Mouse (Mus musculus): ENCODE measurements around the gene Pou2f2. TPM values are rescaled to one million over a fixed set of nuclear protein-coding genes. Genes with fewer than 3 reads are reported as not detected.
A peak's percentile ranks its signal among the peaks of the same experiment; 100 is the strongest.

Gene Pou2f2
- polyA plus RNA-seq, 1 experiment from 2014 or later = 56.2 TPM

GRCm38 (mm10) chr7:25068724-25069123 is 110.8 kb downstream of the Pou2f2 start:
- H3K36me3 ChIP-seq = peaks cover 46% of the 10 kb centered on the region
- peak overlapping the region; percentile 77 for H3K4me2 ChIP-seq (replicated peaks)
- H3K4me1 ChIP-seq (replicated peaks) = peaks cover 49% of the 10 kb centered on the region
- H3K9me3 ChIP-seq = no peaks in the 10 kb centered on the region
- 3% methylated on average over 2 of the region's 2 CpGs for WGBS
- H3K9ac ChIP-seq (replicated peaks) = peak overlapping the region; percentile 52
- ATAC-seq = peak; percentile 55
- peak overlapping the region; percentile 16; the same call in 1 of the 2 replicates for H3K27ac ChIP-seq
- H3K4me3 ChIP-seq (replicated peaks) = 0 out of 2 replicates have a peak overlapping the region, but pooled peaks have one; percentile 11
- no peaks in the 10 kb centered on the region for H3K27me3 ChIP-seq

DNA sequence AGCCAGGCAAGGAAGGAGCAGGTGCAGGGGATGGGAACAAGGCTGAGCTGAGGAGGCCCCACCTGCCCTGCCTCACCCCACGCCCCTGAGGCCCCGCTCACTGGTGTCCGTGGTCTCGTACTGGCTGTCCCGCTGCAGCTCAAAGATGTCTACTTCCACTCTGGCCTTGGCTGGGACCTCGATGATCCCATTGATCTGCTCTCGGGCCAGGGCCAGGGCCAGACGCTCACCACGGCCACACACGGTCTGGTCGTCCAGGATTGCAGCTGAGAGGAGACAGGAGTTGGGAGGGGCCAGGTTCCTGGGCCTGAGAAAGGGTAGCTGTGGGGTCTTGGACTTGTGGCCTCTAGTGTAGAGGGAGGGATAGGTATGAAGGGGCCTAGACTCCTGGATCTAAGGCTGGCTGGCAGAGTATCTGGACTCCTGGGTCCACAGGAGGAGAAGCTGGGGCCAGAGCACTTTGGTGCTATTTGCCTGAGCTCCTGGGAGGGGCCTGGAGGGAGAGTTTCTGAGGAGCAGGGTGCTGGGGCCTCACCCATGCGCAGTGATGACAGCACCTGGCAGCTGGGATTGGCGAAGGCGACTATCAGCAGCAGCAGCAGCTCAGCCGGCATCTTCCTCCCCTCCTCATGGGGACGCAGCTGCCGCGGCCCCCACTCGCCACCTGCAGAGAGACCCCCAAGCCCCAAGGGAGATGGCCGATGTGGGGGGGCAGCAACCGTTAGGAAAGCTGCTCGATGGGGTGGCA is 111.4 kb downstream of the Pou2f2 start:
- Histone ChIP-seq H3K9me3 (no peaks in the 10 kb centered on the region), H3K4me2 (replicated peaks) (peak overlapping the region; percentile 77), H3K27ac (peak overlapping the region; percentile 16; the same call in 1 of the 2 replicates), H3K9ac (replicated peaks) (peak overlapping the region; percentile 52), H3K4me1 (replicated peaks) (peaks cover 43% of the 10 kb centered on the region), H3K27me3 (no peaks in the 10 kb centered on the region), H3K36me3 (peaks cover 53% of the 10 kb centered on the region), H3K4me3 (replicated peaks) (0 out of 2 replicates have a peak overlapping the region, but pooled peaks have one; percentile 11)
- WGBS = 81% methylated on average over 22 of the region's 22 CpGs
- ATAC-seq = 0 out of 2 replicates have a peak, but pooled peaks have one; percentile 13

- no peak for ATAC-seq
- Histone ChIP-seq H3K9ac (replicated peaks) (no peak overlapping the region), H3K9me3 (no peaks in the 10 kb centered on the region), H3K27ac (no peak overlapping the region), H3K4me1 (replicated peaks) (peaks cover 42% of the 10 kb centered on the region), H3K36me3 (peaks cover 60% of the 10 kb centered on the region), H3K4me2 (replicated peaks) (no peak overlapping the region), H3K27me3 (no peaks in the 10 kb centered on the region), H3K4me3 (replicated peaks) (no peak overlapping the region)
- 95% methylated on average over 7 of the region's 7 CpGs for WGBS
These were observed 112.2 kb downstream of the Pou2f2 start for GRCm38 (mm10) chr7:25067338-25067737.

DNA sequence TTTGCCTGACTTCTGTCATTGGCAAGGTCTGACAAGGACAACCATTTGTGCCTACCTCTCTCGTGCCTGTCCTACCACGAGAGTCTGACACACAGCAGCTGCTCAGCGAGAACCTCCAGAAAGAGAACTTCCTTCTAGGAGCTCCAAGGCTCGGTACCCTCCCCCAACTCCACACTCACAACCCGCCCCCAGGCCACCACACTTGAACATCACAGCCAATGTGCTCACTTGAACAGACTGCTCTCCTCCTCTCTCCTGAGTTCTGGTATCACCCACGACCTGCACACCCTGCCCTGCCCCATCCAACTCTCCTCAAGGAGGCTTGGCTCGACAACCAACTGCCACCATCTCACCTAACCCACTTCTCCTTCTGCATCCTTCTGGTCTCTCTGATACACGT is 115.6 kb downstream of the Pou2f2 start:
- Histone ChIP-seq H3K4me1 (replicated peaks) (peaks cover 12% of the 10 kb centered on the region), H3K27me3 (no peaks in the 10 kb centered on the region), H3K4me2 (replicated peaks) (no peak overlapping the region), H3K27ac (no peak overlapping the region), H3K9ac (replicated peaks) (no peak overlapping the region), H3K4me3 (replicated peaks) (no peak overlapping the region), H3K9me3 (no peaks in the 10 kb centered on the region), H3K36me3 (peaks cover 94% of the 10 kb centered on the region)
- whole genome bisulfite sequencing = 88% methylated on average over 8 of the region's 8 CpGs
- ATAC-seq = no peak

GRCm38 (mm10) chr7:25063346-25063745 is 116.2 kb downstream of the Pou2f2 start:
- ATAC-seq = no peak

DNA sequence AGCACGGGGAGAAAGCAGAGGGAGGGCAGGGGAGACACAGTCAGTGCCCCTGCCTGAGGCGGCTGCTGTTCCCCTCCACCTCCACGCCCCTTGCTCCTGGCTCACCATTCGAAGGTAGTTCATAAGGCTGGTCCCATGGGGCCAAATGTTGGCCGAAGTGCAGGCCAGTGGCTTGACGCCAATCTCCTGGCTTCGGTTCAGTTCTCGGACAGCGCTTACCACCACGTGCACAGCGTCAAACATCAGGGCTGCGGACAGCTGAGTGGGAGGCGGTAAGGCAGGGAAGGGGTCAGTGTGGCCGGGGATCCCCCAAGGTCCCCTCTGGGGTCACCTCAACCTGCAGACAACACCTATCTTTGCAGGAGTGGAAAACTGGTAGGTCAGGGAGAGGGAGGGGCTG is 120.7 kb downstream of the Pou2f2 start:
- H3K9ac ChIP-seq (replicated peaks) = no peak overlapping the region
- H3K27me3 ChIP-seq = no peaks in the 10 kb centered on the region
- H3K27ac ChIP-seq = no peak overlapping the region
- 92% methylated on average over 14 of the region's 14 CpGs for WGBS
- H3K36me3 ChIP-seq = peaks cover 99% of the 10 kb centered on the region
- no peak for ATAC-seq
- H3K4me3 ChIP-seq (replicated peaks) = no peak overlapping the region
- H3K4me1 ChIP-seq (replicated peaks) = no peaks in the 10 kb centered on the region
- no peak overlapping the region for H3K4me2 ChIP-seq (replicated peaks)
- H3K9me3 ChIP-seq = no peaks in the 10 kb centered on the region

More at GRCm38 (mm10) chr7:25063346-25063745, 116.2 kb downstream of the Pou2f2 start:
- WGBS = 97% methylated on average over 6 of the region's 6 CpGs
- Histone ChIP-seq H3K9me3 (no peaks in the 10 kb centered on the region), H3K27me3 (no peaks in the 10 kb centered on the region), H3K9ac (replicated peaks) (no peak overlapping the region), H3K36me3 (peaks cover 98% of the 10 kb centered on the region), H3K4me3 (replicated peaks) (no peak overlapping the region), H3K4me1 (replicated peaks) (peaks cover 7% of the 10 kb centered on the region), H3K4me2 (replicated peaks) (no peak overlapping the region), H3K27ac (no peak overlapping the region)

DNA sequence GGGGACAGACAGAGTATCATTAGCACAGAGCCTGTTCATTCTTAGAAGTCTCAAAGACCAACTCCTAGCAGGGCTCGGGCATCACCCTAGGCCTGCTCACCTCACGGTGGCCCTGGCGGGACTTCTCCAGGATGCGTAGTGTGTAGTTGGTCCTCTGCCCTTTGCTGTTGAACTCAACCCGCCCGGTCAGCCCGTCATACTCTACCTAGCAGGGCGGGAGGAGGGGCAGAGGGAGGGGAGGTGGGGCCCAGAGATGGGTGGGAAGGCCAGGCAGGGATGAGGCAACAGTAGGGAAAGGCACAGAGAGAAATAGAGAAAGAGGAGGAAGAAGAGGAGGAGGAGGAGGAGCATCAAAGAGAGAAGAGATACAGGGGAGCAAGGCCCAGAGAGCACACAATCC is 121.1 kb downstream of the Pou2f2 start:
- Histone ChIP-seq H3K4me2 (replicated peaks) (no peak overlapping the region), H3K9me3 (no peaks in the 10 kb centered on the region), H3K4me3 (replicated peaks) (no peak overlapping the region), H3K27ac (no peak overlapping the region), H3K4me1 (replicated peaks) (no peaks in the 10 kb centered on the region), H3K27me3 (no peaks in the 10 kb centered on the region), H3K36me3 (peaks cover 99% of the 10 kb centered on the region), H3K9ac (replicated peaks) (no peak overlapping the region)
- ATAC-seq = no peak
- 92% methylated on average over 8 of the region's 8 CpGs for WGBS

DNA sequence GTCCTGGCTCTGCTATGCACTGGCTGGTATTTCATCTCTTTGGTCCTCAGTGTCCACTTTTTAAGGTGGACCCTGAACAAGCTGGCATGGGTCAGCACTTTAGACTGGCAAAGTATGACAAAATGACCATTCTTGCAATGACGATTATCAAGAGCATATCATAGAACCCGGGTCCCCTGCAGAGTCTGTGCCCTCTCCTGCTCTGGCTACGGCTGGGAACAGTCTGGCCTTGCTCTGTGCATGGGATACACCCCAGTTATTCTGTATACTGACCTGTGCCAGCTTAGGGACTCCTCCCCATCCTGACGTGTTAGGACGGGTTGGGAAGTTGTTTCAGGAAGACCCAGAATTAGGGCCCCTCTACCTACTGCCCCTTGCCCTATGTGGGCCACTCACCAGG is 121.6 kb downstream of the Pou2f2 start:
- ATAC-seq = no peak
- WGBS = 95% methylated on average over 5 of the region's 5 CpGs

GRCm38 (mm10) chr7:25056951-25057350 is 122.6 kb downstream of the Pou2f2 start:
- Histone ChIP-seq H3K36me3 (peaks cover 97% of the 10 kb centered on the region), H3K27me3 (no peaks in the 10 kb centered on the region), H3K4me1 (replicated peaks) (no peaks in the 10 kb centered on the region), H3K4me3 (replicated peaks) (no peak overlapping the region), H3K27ac (no peak overlapping the region), H3K4me2 (replicated peaks) (no peak overlapping the region), H3K9ac (replicated peaks) (no peak overlapping the region), H3K9me3 (no peaks in the 10 kb centered on the region)
- ATAC-seq = no peak
- 78% methylated on average over 4 of the region's 4 CpGs for WGBS

More for the DNA sequence above, 121.6 kb downstream of the Pou2f2 start:
- Histone ChIP-seq H3K27me3 (no peaks in the 10 kb centered on the region), H3K9ac (replicated peaks) (no peak overlapping the region), H3K4me1 (replicated peaks) (no peaks in the 10 kb centered on the region), H3K4me3 (replicated peaks) (no peak overlapping the region), H3K9me3 (no peaks in the 10 kb centered on the region), H3K27ac (no peak overlapping the region), H3K4me2 (replicated peaks) (no peak overlapping the region), H3K36me3 (peaks cover 99% of the 10 kb centered on the region)

- H3K4me2 ChIP-seq (replicated peaks) = no peak overlapping the region
- H3K9ac ChIP-seq (replicated peaks) = no peak overlapping the region
- H3K4me3 ChIP-seq (replicated peaks) = no peak overlapping the region
- no peaks in the 10 kb centered on the region for H3K9me3 ChIP-seq
- ATAC-seq = no peak
- H3K4me1 ChIP-seq (replicated peaks) = no peaks in the 10 kb centered on the region
- H3K36me3 ChIP-seq = peaks cover 94% of the 10 kb centered on the region
- H3K27me3 ChIP-seq = no peaks in the 10 kb centered on the region
- H3K27ac ChIP-seq = no peak overlapping the region
- WGBS = 91% methylated on average over 3 of the region's 3 CpGs
These were observed 126.9 kb downstream of the Pou2f2 start for GRCm38 (mm10) chr7:25052587-25052986.

DNA sequence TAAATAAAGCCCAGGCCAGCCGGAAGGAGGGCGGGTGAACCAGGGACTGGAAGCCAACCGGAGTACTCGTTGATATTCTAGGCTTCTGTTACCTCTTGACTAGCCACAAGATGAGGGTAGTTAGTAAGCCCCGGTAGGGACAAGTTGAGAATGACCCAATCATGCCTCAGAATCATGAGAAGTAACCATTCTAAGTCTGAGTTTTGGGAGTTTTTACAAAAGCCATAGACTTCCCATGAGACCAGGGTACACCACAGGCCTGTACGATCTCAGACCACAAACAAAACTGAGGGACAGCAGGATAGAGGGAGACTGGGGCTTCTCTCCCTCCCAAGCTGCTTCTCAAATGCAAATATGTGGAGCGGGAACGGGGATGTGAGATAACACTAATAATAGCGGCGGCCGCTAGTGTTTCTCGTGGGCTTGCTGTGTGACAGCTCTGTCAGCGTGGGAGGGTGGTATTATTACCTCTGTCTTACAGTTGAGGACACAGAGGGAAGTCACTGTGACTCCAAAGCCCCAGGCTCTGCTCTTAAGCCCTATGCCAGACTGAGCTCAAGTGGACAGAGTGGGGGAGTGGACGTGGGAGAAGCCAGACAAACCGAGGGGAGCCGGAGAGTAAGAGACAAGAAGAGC is 130.1 kb downstream of the Pou2f2 start:
- Histone ChIP-seq H3K9ac (replicated peaks) (no peak overlapping the region), H3K36me3 (peaks cover 94% of the 10 kb centered on the region), H3K4me2 (replicated peaks) (no peak overlapping the region), H3K4me3 (replicated peaks) (no peak overlapping the region), H3K27ac (no peak overlapping the region; the same call in 1 of the 2 replicates), H3K27me3 (no peaks in the 10 kb centered on the region), H3K4me1 (replicated peaks) (no peaks in the 10 kb centered on the region), H3K9me3 (no peaks in the 10 kb centered on the region)
- WGBS = 87% methylated on average over 16 of the region's 16 CpGs
- no peak for ATAC-seq

GRCm38 (mm10) chr7:25047363-25047762 is 132.2 kb downstream of the Pou2f2 start:
- no peaks in the 10 kb centered on the region for H3K27me3 ChIP-seq
- no peak overlapping the region for H3K9ac ChIP-seq (replicated peaks)
- no peaks in the 10 kb centered on the region for H3K4me1 ChIP-seq (replicated peaks)
- WGBS = 92% methylated on average over 8 of the region's 8 CpGs
- H3K4me2 ChIP-seq (replicated peaks) = no peak overlapping the region
- no peak for ATAC-seq
- H3K4me3 ChIP-seq (replicated peaks) = no peak overlapping the region
- peaks cover 95% of the 10 kb centered on the region for H3K36me3 ChIP-seq
- no peak overlapping the region for H3K27ac ChIP-seq
- no peaks in the 10 kb centered on the region for H3K9me3 ChIP-seq
